Mouse (Mus musculus) kidney, adult 2 months (tissue): ENCODE data around the gene Xcr1.

Source experiments
- CTCF ChIP-seq: fragments of 200-500 bp; conservative IDR thresholded peaks from 2 replicates; pipeline ENCODE4 v1.5.1; 2011; ENCODE audit warnings: low read depth, mild to moderate bottlenecking, control low read depth, low read length, moderate library complexity, mixed read lengths; ENCODE audit not compliant: insufficient read depth, insufficient read length
- POLR2A ChIP-seq: fragments of 200-500 bp; IDR thresholded peaks from one replicate; pipeline ENCODE4 v1.6.1; 2011; ENCODE audit warnings: low read depth, low read length, control low read depth

DNA sequence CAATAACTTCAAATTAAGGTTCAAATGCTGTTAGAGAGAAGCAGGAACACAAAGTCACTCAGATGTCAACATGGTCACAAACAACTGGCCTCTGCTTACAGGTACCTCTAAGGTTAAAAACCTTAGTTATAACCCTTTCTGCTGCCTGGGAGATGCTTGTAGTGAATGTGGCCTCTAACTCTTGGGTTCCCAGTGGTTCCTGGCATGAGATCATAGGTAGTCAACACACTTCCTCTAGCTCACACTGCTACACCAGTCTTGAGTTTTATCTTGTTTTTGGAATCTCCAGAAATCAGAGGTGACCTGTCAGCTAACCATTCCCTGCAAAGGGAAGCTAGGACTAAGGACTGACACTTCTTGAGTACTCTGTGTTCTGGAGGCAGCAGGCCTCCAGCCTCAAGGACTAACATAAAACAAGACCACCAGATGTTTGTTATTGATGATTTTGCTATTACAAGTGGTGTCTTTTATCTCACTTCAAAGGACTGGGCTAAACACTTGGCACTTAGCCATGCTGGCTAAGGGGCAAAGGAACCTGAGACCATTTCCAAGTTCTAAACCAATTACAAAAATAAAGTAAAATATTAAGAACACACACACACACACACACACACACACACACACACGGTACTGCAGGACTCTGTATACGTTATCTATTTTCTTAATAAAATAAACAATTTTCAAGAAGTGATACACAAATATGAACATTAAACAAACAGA, 11.7 kb downstream of the Xcr1 start:
- TF ChIP-seq CTCF: no peak
- TF ChIP-seq POLR2A: no peak
